Mouse (Mus musculus) stomach, embryonic 16.5 days (tissue): ENCODE results near the gene Unc13d. TPM values are rescaled to one million over a fixed set of nuclear protein-coding genes. Genes with fewer than 3 reads are reported as not detected.
A peak's percentile ranks its signal among the peaks of the same experiment; 100 is the strongest.
"Not testable (repeated sequence)": the region's sequence is repeated elsewhere in the genome, so short reads cannot be mapped to it uniquely, and the experiment has no call there.

Experiments
- ATAC-seq: fragments of 200-750 bp; cut with Nextera tagmentation; 2 replicates; pipeline ENCODE4 v1.8.0; 2017; ENCODE audit warnings: moderate number of reproducible peaks, moderate TSS enrichment; ENCODE audit not compliant: insufficient read depth, low FRiP score
- H3K27ac ChIP-seq: fragments of 300-500 bp; sonication (generic); 2 replicates; pipeline ENCODE4 v1.5.1; 2014; ENCODE audit warnings: low read length
- H3K27me3 ChIP-seq: fragments of 300-500 bp; sonication (generic); 2 replicates; pipeline ENCODE4 v1.6.1; 2014; ENCODE audit warnings: low read length, control low read depth, mixed read lengths; ENCODE audit not compliant: control insufficient read depth, insufficient read depth
- H3K36me3 ChIP-seq: fragments of 300-500 bp; sonication (generic); 2 replicates; pipeline ENCODE4 v1.6.1; 2014; ENCODE audit warnings: low read length; ENCODE audit not compliant: control insufficient read depth, insufficient read depth
- H3K4me1 ChIP-seq: fragments of 300-500 bp; sonication (generic); 2 replicates; pipeline ENCODE4 v1.6.1; 2014; ENCODE audit warnings: low read length, control low read depth, mixed read lengths; ENCODE audit not compliant: control insufficient read depth, insufficient read depth
- H3K4me2 ChIP-seq: fragments of 300-500 bp; sonication (generic); 2 replicates; pipeline ENCODE4 v1.6.1; 2014; ENCODE audit warnings: low read depth, low read length, mixed read lengths
- H3K4me3 ChIP-seq: fragments of 300-500 bp; sonication (generic); replicated peaks from 2 replicates; pipeline ENCODE4 v1.5.1; 2014; ENCODE audit warnings: mild to moderate bottlenecking, low read length
- H3K9ac ChIP-seq: fragments of 300-500 bp; sonication (generic); 2 replicates; pipeline ENCODE4 v1.6.1; 2014; ENCODE audit warnings: low read length
- H3K9me3 ChIP-seq: fragments of 300-500 bp; sonication (generic); replicated peaks from 2 replicates; pipeline ENCODE4 v1.6.1; 2016; ENCODE audit warnings: low read length, control low read depth; ENCODE audit not compliant: control insufficient read depth
- WGBS: fragments of 180-500 bp; shearing (Covaris S2); extraction: QIAGEN DNeasy Blood & Tissue Kit; methylation state at CpG from one replicate; pipeline ENCODE4 v1.1.7; 2014; 5-methylcytosine and 5-hydroxymethylcytosine counted together
- polyA plus RNA-seq: library from polyadenylated mRNA; unstranded; fragments of >200 nt; fragmentation: Nextera tagmentation; extraction: Ambion mirVana; gene quantifications from 2 replicates; pipeline ENCODE4 v1.2.1, GENCODE M21; 2015

Unc13d gene
- polyA plus RNA-seq, 1 experiment from 2014 or later: 8.3 TPM

GRCm38 (mm10) chr11:116018867-116019266, 58.9 kb downstream of the Unc13d start:
- not testable (repeated sequence) for H3K27me3 ChIP-seq, H3K9ac ChIP-seq, H3K4me3 ChIP-seq, H3K4me1 ChIP-seq, H3K27ac ChIP-seq, H3K4me2 ChIP-seq, H3K9me3 ChIP-seq, ATAC-seq, H3K36me3 ChIP-seq
- WGBS: 91% methylated on average over 4 of the region's 4 CpGs

DNA sequence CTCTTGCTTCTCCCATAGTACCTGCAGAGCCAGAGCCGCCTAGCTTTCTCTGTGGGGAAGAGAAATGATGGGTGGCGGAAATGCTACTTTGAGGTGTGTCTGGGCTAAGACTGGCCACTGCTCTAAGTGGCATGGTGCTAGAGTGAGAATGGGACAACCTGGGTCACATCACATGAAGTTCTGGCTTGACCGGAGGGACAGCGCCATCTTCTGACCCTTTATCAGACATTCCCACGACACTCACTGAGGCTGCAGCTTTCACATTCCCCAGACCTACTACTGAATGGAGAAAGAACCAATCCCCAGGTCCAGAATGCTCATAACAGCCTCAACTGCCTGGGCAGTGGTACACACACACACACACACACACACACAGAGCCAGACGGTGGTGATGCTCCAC, 59.7 kb downstream of the Unc13d start:
- H3K4me1 ChIP-seq: peaks cover 3% of the 10 kb centered on the region; the same call in 1 of the 2 replicates
- ATAC-seq: no peak
- 30% methylated on average over 6 of the region's 6 CpGs for WGBS
- no peak overlapping the region for H3K4me3 ChIP-seq
- no peak overlapping the region for H3K27ac ChIP-seq
- H3K9ac ChIP-seq: no peak overlapping the region
- no peak overlapping the region for H3K4me2 ChIP-seq
- H3K36me3 ChIP-seq: no peaks in the 10 kb centered on the region
- no peaks in the 10 kb centered on the region for H3K27me3 ChIP-seq
- no peaks in the 10 kb centered on the region for H3K9me3 ChIP-seq

DNA sequence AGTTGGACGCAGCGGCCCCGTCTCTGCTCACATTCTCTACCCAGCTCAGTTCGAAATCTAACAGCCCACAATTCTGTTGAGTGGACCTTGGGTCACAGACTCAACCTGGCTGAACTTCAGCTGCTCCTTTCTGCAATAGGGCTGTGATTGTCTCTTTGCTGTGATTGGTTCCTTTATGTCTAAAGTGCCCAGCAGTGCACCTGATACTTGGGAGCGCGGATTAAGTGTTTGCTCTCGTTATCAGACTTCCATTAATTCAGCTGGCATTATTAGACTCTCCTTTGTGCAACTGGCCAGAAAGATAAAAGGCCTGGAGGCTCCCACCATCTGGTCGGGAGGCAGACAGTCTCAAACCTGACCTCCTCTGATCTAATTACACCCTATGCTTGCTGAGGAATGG, 62.9 kb downstream of the Unc13d start:
- peak; percentile 23; the same call in 1 of the 2 replicates for ATAC-seq
- no peaks in the 10 kb centered on the region for H3K27me3 ChIP-seq
- H3K4me2 ChIP-seq: peak overlapping the region; percentile 8; the same call in 1 of the 2 replicates
- WGBS: 44% methylated on average over 8 of the region's 8 CpGs
- H3K4me1 ChIP-seq: peaks cover 13% of the 10 kb centered on the region
- no peak overlapping the region for H3K9ac ChIP-seq
- no peaks in the 10 kb centered on the region for H3K36me3 ChIP-seq
- H3K27ac ChIP-seq: peak overlapping the region; percentile 38
- no peaks in the 10 kb centered on the region for H3K9me3 ChIP-seq
- no peak overlapping the region for H3K4me3 ChIP-seq

DNA sequence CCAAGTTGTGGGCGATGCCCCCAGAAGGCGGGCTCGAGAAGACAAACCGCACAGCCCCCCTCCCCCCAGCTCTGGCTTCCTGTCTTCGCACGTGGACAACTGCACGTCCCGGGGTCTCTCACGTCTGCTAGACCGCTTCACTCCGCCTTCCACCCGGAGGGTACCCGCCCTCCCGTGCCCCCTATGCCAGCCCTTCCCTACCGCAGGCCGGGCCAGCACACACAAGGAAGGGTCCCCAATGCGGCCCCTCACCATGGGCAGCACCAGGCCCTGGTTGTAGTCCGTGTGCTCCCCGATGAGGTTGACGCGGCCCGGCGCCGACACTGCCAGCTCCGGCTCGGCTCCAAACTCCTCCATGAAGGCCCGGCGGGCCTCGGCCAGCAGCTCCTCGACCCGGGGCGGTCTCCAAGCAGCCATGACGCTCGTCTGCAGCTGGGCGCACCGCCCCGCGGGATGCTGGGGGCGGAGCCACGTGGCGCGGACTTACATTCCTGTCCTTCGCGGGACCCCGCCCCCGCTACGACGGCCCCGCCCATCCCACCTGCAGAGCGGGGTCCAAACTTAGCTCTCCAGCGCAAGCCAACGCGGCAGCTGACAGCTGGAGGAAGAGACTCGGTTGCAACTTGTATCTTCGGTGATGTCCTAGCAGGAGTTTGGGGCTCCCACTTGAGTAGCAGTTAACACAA, 65.4 kb downstream of the Unc13d start, which contains the start of gene Galk1:
Galk1 (minus strand) TSS at position 458 of the 686 bp plus-strand sequence.
- Histone ChIP-seq H3K27me3 (no peaks in the 10 kb centered on the region), H3K9me3 (no peaks in the 10 kb centered on the region), H3K4me3 (peak within 1 kb of the TSS; percentile 80), H3K27ac (peak within 1 kb of the TSS; percentile 95), H3K4me1 (peaks cover 13% of the 10 kb centered on the region), H3K9ac (peak within 1 kb of the TSS; percentile 96), H3K4me2 (peak within 1 kb of the TSS; percentile 94), H3K36me3 (peaks cover 17% of the 10 kb centered on the region; the same call in 1 of the 2 replicates)
- peak; percentile 92 for ATAC-seq
- under 1% methylated on average over 55 of the region's 55 CpGs for WGBS

Other genes with a start within 250 kb of the Unc13d start
- 20.8 and 21.1 TPM in 2 replicates for gene Myo15b, start 219.6 kb downstream of the Unc13d start, polyA plus RNA-seq
- 6.5 and 8.5 TPM in 2 replicates for gene Smim5, start 178.0 kb downstream of the Unc13d start, polyA plus RNA-seq
- gene Smim6, start 165.9 kb downstream of the Unc13d start, polyA plus RNA-seq: 57.0 and 68.4 TPM in 2 replicates
- 32.0 and 35.2 TPM in 2 replicates for gene Sap30bp, start 144.7 kb downstream of the Unc13d start, polyA plus RNA-seq
- gene Recql5, start 144.5 kb downstream of the Unc13d start, polyA plus RNA-seq: 19.5 and 19.7 TPM in 2 replicates
- 18.9 and 24.4 TPM in 2 replicates for gene Itgb4, start 103.3 kb downstream of the Unc13d start, polyA plus RNA-seq
- gene Galk1, start 65.2 kb downstream of the Unc13d start, polyA plus RNA-seq: 186 and 187 TPM in 2 replicates
- 1,496 and 1,592 TPM in 2 replicates for gene H3f3b, start 50.0 kb downstream of the Unc13d start, polyA plus RNA-seq
- 26.4 and 26.9 TPM in 2 replicates for gene Unk, start 47.6 kb downstream of the Unc13d start, polyA plus RNA-seq
- gene Wbp2, start 9.0 kb upstream of the Unc13d start, polyA plus RNA-seq: 81.8 and 98.6 TPM in 2 replicates
- gene Trim47, start 49.2 kb upstream of the Unc13d start, polyA plus RNA-seq: 22.7 and 23.1 TPM in 2 replicates
- 6.2 and 8.0 TPM in 2 replicates for gene Trim65, start 53.2 kb upstream of the Unc13d start, polyA plus RNA-seq
- 83.5 and 87.0 TPM in 2 replicates for gene Mrpl38, start 60.9 kb upstream of the Unc13d start, polyA plus RNA-seq
- 28.0 and 31.4 TPM in 2 replicates for gene Fbf1, start 90.2 kb upstream of the Unc13d start, polyA plus RNA-seq
- 74.7 and 78.2 TPM in 2 replicates for gene Ten1, start 120.9 kb upstream of the Unc13d start, polyA plus RNA-seq
- gene Acox1, start 121.1 kb upstream of the Unc13d start, polyA plus RNA-seq: 50.8 and 61.0 TPM in 2 replicates
- 19.2 and 23.5 TPM in 2 replicates for gene Evpl, start 160.1 kb upstream of the Unc13d start, polyA plus RNA-seq
- 85.5 and 89.4 TPM in 2 replicates for gene Srp68, start 196.3 kb upstream of the Unc13d start, polyA plus RNA-seq
- gene Galr2, start 203.0 kb upstream of the Unc13d start, polyA plus RNA-seq: 0.26 and 0.45 TPM in 2 replicates
- gene Exoc7, start 229.3 kb upstream of the Unc13d start, polyA plus RNA-seq: 56.8 and 58.4 TPM in 2 replicates